Mouse (Mus musculus) adrenal gland, postnatal 36 days (tissue): ENCODE measurements around the gene Cxcl13. TPM values are rescaled to one million over a fixed set of nuclear protein-coding genes. Genes with fewer than 3 reads are reported as not detected.

Source experiments
- DNase-seq, 2 experiments: peaks; one replicate each; pipeline ENCODE4 v3.0.0; 2021; ENCODE audit warnings: mixed read lengths in 1 of 2
- total RNA-seq, 2 experiments: library from RNA; stranded (reverse); gene quantifications; 2 replicates each; pipeline ENCODE4 v1.2.3; 2021

Gene Cxcl13
- total RNA-seq, 2 experiments from 2014 or later = 0.99 to 1.2 TPM

DNA sequence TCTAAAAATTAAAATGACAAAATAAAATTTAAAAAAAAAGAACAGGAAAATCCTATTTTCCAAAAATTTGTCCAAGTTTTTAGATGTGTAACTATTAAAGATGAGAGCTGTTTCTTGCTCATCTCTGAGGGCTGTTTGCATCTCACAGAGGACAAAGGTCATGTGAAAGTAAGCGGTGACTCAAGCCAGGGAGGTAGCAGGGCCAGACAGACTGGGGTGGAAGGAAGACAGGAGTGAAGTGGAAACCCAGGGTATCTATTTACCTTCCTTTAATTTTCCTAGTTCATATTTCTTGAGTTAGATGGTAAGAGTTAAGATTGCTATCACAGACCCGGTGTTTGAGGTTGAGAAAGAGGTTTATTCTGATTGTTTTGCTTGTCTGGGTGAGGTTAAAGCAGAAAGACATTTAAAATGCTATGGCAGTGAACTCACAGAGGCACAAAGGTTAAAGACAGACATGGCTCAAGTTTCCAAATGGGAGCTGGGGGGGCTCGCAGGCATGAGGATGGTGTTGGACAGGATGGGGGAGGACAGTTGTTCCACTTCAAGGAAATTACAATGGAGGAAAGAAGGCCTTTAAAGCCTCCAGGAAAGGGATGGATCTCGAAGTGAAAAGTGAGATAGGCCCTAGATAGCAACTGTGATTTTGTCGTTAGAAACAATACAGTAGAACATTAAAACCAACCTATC is 27.2 kb downstream of the Cxcl13 start:
- DNase-seq = peak in 1 of 2 experiments; percentile 16

DNA sequence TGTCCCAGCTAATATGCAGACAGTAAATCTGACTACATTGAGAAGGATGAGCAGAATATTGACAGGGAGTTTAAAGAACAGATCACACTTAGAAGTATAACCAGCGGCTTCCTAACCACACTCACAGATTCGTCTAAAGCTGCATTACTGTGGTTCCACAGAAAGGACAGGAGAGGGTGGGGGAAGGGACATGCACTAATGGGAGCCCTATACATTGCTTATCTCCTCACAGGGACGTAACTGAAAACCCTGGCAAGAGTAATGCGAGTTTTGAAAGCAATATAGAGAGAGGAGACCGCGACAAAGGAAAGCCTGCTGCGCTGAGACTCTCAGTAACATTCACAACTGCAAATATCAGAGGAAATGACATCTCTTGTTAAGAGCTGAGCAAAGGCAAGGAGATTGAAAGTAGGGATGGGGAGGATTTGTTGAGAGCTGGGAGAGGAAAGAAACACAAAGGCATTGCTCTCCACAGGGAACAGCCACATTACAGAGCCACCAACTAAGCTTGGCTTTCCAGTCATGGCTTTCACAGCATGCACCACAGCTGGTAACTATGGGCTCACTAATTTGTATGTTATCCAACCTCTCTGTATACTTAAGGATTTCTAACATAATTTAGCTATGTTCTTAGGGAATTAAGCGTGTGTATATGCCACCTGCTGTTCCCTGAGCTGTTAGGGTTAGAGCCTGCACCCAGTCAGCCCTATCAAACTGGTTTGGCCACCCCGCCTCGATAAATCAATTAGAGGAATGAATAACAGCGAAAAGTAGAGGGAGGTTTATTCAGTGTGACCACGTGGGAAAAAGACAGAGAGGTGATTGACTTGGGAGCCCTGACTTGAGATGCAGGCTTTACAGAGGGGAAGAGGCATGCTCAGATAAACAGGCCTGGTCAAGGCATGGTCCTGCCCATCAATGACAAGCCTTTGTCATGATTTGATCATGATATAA is 34.9 kb downstream of the Cxcl13 start:
- no peak for DNase-seq

DNA sequence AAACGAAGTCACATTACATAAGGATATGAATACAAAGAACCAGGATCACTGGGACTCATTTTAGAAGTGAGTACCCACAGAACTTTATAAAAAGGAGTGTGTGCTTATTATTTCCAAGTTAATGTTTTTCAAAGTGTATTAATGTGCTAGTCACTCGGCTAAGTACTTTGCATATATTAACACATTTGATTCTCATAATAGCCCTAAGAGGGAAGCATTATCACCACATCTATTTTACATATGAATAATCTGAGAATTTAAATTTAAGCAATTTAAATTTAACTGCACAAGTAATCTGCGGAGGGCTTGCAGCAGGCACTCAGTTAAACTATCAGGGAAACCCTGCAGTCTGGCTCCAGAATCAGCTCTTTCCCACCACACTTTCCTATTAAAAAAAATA is 40.5 kb downstream of the Cxcl13 start:
- DNase-seq = no peak

DNA sequence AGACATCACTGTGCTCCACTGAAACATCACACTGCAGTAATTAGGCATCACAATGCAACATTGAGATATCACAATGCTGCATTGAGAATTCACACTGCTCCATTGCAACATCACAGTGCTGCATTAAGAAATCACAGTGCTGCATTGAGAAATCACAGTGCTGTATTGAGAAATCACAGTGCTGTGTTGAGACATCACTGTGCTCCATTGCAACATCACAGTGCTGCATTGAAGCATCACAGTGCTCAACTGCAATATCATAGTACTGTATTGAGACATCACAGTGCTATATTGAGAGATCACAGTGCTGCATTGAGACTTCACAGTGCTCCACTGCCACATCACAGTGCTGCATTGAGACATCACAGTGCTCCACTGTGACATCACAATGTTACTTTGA is 46.6 kb downstream of the Cxcl13 start:
- DNase-seq = no peak

DNA sequence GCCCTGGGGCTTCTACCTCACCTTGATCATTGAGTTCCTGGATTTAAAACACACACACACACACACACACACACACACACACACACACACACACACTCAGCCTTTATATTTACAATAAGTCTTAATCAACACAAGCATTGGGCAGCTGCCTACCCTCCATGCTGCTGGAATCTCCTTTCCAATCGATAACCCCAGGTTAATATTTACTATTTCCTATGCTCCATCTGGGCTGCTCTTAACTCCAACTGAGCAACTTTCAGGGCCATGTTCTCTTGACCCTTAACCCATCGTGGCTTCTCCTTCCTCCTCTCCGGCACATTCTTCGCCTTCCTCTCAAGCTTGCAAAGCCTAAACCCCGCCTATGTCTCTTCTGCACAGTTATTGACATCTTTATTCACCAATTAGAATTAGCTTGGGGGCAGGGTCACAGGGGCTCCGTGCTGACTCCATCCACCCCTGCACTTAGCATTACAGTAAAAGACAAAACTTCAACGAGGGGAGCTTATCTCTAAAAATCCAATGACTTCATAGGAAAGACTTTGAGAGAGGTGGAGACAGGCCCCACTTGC is 51.6 kb downstream of the Cxcl13 start:
- DNase-seq = no peak

DNA sequence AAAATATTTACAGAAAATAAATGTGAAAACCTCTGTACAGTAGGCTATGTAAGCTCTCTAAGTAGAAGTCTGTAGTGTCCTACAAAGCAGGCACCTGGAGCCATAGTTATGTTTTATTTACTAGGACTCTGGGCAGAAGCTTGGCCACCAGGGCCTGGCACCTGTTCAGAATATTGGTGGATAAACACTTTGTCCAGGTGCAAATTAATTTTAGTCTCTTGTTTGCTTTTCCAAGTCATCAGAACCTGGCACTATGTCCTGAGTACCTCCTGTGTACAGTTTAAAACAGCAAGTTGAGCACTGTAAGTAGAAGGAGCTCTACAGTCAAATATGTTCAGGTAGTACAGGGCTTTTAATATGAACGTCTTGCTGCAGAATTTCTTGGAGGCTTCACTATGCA is 52.3 kb downstream of the Cxcl13 start:
- no peak for DNase-seq

Other genes with a start within 250 kb of the Cxcl13 start
- not detected for gene Gm7978, start 220.8 kb upstream of the Cxcl13 start, total RNA-seq
- gene Gm7982, start 214.9 kb upstream of the Cxcl13 start, total RNA-seq = not detected
- gene E330014E10Rik, start 181.0 kb upstream of the Cxcl13 start, total RNA-seq = not detected
- 100 to 1,000 TPM in 1 of 2 experiments, 10 to 100 TPM in 1; 80.4 to 106 TPM for gene Cnot6l, start 207.2 kb downstream of the Cxcl13 start, total RNA-seq